Mouse (Mus musculus) fibroblast of lung, adult 2 months (primary cell): ENCODE results near the gene Ghr.
A peak's percentile ranks its signal among the peaks of the same experiment; 100 is the strongest.

Experiments used
- DNase-seq: peaks from one replicate; pipeline ENCODE4 v3.0.0-alpha.2; 2011; ENCODE audit warnings: low read depth

Gene Ghr

GRCm38 (mm10) chr15:3293477-3293876 is 289.8 kb downstream of the Ghr start:
- DNase-seq = no peak

- no peak for DNase-seq
Observed at GRCm38 (mm10) chr15:3290435-3290834, 292.9 kb downstream of the Ghr start.

GRCm38 (mm10) chr15:3286032-3286431 is 297.3 kb downstream of the Ghr start:
- no peak for DNase-seq

GRCm38 (mm10) chr15:3281737-3282136 is 301.6 kb downstream of the Ghr start:
- DNase-seq = no peak

- DNase-seq = peak; percentile 11
Observed at GRCm38 (mm10) chr15:3281216-3281615, 302.1 kb downstream of the Ghr start.

- DNase-seq = no peak
Observed at GRCm38 (mm10) chr15:3279242-3279641, 304.1 kb downstream of the Ghr start.

GRCm38 (mm10) chr15:3277391-3277790 is 305.9 kb downstream of the Ghr start:
- DNase-seq = no peak

GRCm38 (mm10) chr15:3273191-3273590 is 310.1 kb downstream of the Ghr start:
- DNase-seq = no peak

- DNase-seq = no peak
Observed at GRCm38 (mm10) chr15:3271216-3271615, 312.1 kb downstream of the Ghr start.

GRCm38 (mm10) chr15:3270646-3271077 is 312.6 kb downstream of the Ghr start:
- peak; percentile 68 for DNase-seq

GRCm38 (mm10) chr15:3269996-3270645 is 313.2 kb downstream of the Ghr start:
- DNase-seq = no peak

GRCm38 (mm10) chr15:3269496-3269895 is 313.8 kb downstream of the Ghr start:
- DNase-seq = no peak

GRCm38 (mm10) chr15:3268247-3268646 is 315.0 kb downstream of the Ghr start, which contains the start of gene Selenop:
TSS of gene Selenop (plus strand) at chr15:3268547.
- no peak for DNase-seq
